Mouse (Mus musculus): ENCODE data around the gene Psd. TPM values are rescaled to one million over a fixed set of nuclear protein-coding genes. Genes with fewer than 3 reads are reported as not detected.

Gene Psd
- polyA plus RNA-seq, 1 experiment, result 1.6 TPM

DNA sequence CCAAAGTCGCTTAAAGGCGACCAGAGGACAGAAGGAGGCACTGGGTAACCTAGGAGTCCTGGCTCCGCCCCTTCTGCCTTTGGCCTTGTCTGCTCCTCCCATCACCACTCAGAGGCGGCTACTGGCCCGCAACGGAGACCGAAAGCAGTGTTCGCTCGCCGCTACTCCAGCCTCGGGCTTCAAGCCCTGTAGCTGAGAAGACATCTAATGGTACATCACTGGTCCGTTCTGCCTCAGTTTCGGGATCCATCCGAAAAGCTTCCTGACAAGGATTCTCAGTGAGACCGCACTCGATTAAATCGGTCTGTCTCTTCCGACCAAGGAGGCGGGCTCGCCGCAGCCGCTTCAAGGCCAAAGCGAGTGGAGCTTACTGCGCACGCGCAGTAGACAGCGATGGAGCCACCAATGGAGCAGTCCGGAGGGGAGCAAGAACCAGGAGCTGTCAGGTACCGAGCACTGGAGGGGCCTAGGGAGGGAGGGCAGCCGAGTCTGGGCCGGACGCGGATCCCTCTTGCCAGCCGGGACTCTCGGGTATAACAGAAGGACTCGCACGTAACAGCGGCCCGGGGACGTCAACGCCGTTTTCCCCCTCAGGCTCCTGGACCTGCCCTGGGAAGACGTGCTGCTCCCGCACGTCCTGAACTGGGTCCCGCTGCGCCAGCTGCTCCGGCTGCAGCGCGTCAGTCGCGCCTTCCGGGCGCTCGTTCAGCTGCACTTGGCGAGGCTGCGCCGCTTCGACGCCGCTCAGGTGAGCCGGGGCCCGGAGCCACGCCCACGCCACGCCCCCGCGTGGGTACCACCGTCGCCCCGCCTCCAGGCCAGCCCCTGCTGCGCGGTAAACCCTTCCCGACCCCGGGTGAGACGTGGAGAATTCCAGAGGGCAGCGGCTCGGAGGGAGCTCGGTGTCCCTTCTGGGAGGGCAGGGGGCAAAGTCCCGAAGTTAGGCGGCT is 1.4 kb upstream of the Psd start, which contains the start of gene Fbxl15:
Fbxl15 (plus strand) TSS at position 104 of the 950 bp plus-strand sequence.
- TF ChIP-seq CTCF (IDR thresholded peaks at IDR 0.05; ENCODE audit: borderline replicate concordance, control insufficient read depth, extremely low read depth, insufficient read depth, low read length, poor library complexity) (peak; percentile 56; the same call in 1 of the 2 replicates), POLR2A (IDR thresholded peaks at IDR 0.05; ENCODE audit: control insufficient read depth, extremely low read depth, insufficient read depth, low read length, poor library complexity) (peak; percentile 68)
- Histone ChIP-seq H3K4me3 (ENCODE audit: control insufficient read depth, insufficient read depth, low read length) (peak within 1 kb of the TSS; percentile 77), H3K27me3 (ENCODE audit: control insufficient read depth, insufficient read depth, low read length) (no peaks in the 10 kb centered on the region; the same call in 1 of the 2 replicates), H3K4me1 (replicated peaks; ENCODE audit: control insufficient read depth, insufficient read depth, low read length) (peaks cover 21% of the 10 kb centered on the region), H3K27ac (ENCODE audit: control insufficient read depth, insufficient read depth, low read length) (no peak within 1 kb of the TSS), H3K36me3 (ENCODE audit: control insufficient read depth, insufficient read depth, low read length) (no peaks in the 10 kb centered on the region)
- DNase-seq, result peak; percentile 83
- WGBS, result under 1% methylated on average over 81 of the region's 81 CpGs

DNA sequence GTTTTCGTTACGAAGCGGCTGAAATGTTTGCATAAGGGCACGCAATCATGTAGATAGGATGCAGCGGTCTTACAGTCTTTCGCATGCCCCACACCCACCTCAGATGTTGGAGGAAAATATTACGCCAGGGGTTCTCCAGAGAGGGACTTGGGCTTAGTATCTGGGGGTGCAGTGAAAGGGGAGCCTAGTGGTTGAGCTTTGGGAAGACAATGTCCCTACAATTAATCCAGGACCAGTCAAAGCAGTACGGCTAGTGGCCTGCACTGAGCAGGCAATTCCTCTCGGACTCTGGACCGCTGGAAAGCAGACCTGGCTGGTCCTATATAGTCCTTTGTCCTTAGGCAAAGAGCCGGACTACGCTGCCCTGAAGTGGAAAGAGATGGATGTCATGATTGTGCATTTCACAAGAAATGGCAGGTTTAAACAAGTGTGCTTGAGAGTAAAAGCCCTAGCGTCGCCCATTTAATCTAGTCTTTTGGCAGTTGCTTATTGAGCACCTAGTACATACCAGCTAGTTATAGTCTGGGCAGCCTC is 642 bp upstream of the Psd start:
- no peak for TF ChIP-seq CTCF (IDR thresholded peaks at IDR 0.05; ENCODE audit: borderline replicate concordance, control insufficient read depth, extremely low read depth, insufficient read depth, low read length, poor library complexity)
- no peak for TF ChIP-seq POLR2A (IDR thresholded peaks at IDR 0.05; ENCODE audit: control insufficient read depth, extremely low read depth, insufficient read depth, low read length, poor library complexity)
- Histone ChIP-seq H3K36me3 (ENCODE audit: control insufficient read depth, insufficient read depth, low read length) (no peaks in the 10 kb centered on the region), H3K27ac (ENCODE audit: control insufficient read depth, insufficient read depth, low read length) (no peak overlapping the region), H3K4me3 (ENCODE audit: control insufficient read depth, insufficient read depth, low read length) (peak overlapping the region; percentile 77), H3K27me3 (ENCODE audit: control insufficient read depth, insufficient read depth, low read length) (no peaks in the 10 kb centered on the region; the same call in 1 of the 2 replicates), H3K4me1 (replicated peaks; ENCODE audit: control insufficient read depth, insufficient read depth, low read length) (peaks cover 21% of the 10 kb centered on the region)
- WGBS, result 39% methylated on average over 14 of the region's 14 CpGs
- no peak for DNase-seq

DNA sequence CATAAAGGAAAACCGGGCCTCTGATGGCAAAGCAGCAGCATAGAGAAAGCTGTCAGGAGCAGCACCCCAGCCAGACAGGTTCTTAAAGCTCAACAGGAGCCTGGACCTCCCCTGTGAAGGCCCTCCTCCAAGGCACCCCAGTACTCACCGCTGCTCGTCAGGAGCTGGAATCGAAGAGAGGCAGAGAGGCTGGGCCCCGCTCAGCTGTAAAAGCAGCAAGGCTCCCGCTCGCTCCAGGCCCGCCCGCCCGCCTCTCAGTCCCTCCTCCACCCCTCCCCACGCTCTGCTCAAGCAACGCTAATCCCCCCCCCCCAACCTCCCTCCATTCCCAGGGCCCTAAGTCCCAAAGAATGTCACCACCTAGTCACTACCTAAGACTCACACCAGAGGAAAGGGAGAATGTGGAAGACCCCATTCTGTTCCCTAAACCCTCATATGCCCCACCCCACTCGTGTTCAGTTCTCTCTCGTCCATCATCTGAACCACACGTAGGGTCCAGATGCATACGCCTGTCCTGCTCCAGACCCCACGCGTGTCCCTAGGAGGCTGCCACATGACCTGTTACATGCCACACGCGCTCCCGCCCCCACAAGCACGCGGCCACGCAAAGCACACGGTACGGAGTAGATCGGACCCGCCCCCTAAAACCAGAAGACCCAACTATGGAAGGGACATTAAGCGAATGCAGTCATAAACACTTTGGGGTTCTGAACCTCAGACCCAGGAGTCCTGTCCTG is 769 bp downstream of the Psd start:
- Histone ChIP-seq H3K4me3 (ENCODE audit: control insufficient read depth, insufficient read depth, low read length) (no peak overlapping the region), H3K4me1 (replicated peaks; ENCODE audit: control insufficient read depth, insufficient read depth, low read length) (peaks cover 21% of the 10 kb centered on the region), H3K27ac (ENCODE audit: control insufficient read depth, insufficient read depth, low read length) (no peak overlapping the region), H3K36me3 (ENCODE audit: control insufficient read depth, insufficient read depth, low read length) (no peaks in the 10 kb centered on the region), H3K27me3 (ENCODE audit: control insufficient read depth, insufficient read depth, low read length) (no peaks in the 10 kb centered on the region; the same call in 1 of the 2 replicates)
- no peak for DNase-seq
- TF ChIP-seq CTCF (IDR thresholded peaks at IDR 0.05; ENCODE audit: borderline replicate concordance, control insufficient read depth, extremely low read depth, insufficient read depth, low read length, poor library complexity), result no peak
- TF ChIP-seq POLR2A (IDR thresholded peaks at IDR 0.05; ENCODE audit: control insufficient read depth, extremely low read depth, insufficient read depth, low read length, poor library complexity), result no peak
- WGBS, result 24% methylated on average over 29 of the region's 29 CpGs

DNA sequence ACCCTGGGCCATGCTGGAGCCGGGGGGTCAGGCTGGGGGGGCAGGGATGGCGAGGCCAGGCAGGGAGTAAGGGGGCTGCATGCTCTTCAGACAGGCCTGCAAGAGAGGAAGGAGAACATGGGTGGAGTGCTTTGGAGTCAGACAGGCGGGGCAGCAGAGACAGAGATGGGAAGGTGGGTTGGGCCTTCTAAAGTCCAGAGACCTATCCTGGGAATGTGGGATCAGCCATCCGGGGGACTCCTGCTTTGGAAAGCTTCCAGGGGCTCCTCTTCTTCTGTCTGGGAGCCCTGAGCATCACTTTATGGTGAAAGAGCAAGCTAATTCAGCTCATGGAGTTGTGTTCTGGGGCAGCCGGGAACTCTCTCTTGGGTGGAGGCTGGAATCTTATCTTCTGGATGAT is 2.0 kb downstream of the Psd start:
- no peak for DNase-seq
- H3K27me3 ChIP-seq (ENCODE audit: control insufficient read depth, insufficient read depth, low read length), result peaks cover 2% of the 10 kb centered on the region

DNA sequence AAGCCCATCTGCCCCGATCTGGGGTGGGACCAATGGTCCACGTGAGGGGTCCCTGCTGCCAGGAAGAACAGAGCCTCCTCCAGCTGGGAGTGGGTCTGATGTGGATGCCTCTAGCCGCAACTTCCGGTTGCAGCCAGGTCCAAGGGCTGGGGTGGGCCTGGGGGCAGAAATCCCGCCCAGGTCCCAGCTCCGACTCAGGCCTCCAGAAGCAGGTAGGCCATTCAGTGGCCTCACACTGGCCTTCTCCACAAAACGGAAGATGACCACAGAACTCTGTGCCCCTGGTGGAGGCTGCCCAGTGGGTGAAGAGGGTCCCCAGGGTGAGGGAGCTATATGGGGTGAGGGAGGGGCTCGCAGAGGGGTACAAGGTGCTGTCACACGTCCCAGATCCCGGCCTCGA is 2.6 kb downstream of the Psd start:
- Histone ChIP-seq H3K4me3 (ENCODE audit: control insufficient read depth, insufficient read depth, low read length) (no peak overlapping the region), H3K27ac (ENCODE audit: control insufficient read depth, insufficient read depth, low read length) (no peak overlapping the region), H3K4me1 (replicated peaks; ENCODE audit: control insufficient read depth, insufficient read depth, low read length) (peaks cover 20% of the 10 kb centered on the region), H3K27me3 (ENCODE audit: control insufficient read depth, insufficient read depth, low read length) (peaks cover 6% of the 10 kb centered on the region), H3K36me3 (ENCODE audit: control insufficient read depth, insufficient read depth, low read length) (no peaks in the 10 kb centered on the region)
- TF ChIP-seq CTCF (IDR thresholded peaks at IDR 0.05; ENCODE audit: borderline replicate concordance, control insufficient read depth, extremely low read depth, insufficient read depth, low read length, poor library complexity) (no peak), POLR2A (IDR thresholded peaks at IDR 0.05; ENCODE audit: control insufficient read depth, extremely low read depth, insufficient read depth, low read length, poor library complexity) (no peak)
- no peak for DNase-seq
- WGBS, result 85% methylated on average over 11 of the region's 11 CpGs

More for the DNA sequence above, 2.0 kb downstream of the Psd start:
- WGBS, result 81% methylated on average over 5 of the region's 5 CpGs
- TF ChIP-seq POLR2A (IDR thresholded peaks at IDR 0.05; ENCODE audit: control insufficient read depth, extremely low read depth, insufficient read depth, low read length, poor library complexity), result no peak
- TF ChIP-seq CTCF (IDR thresholded peaks at IDR 0.05; ENCODE audit: borderline replicate concordance, control insufficient read depth, extremely low read depth, insufficient read depth, low read length, poor library complexity), result no peak
- Histone ChIP-seq H3K4me3 (ENCODE audit: control insufficient read depth, insufficient read depth, low read length) (no peak overlapping the region), H3K4me1 (replicated peaks; ENCODE audit: control insufficient read depth, insufficient read depth, low read length) (peaks cover 21% of the 10 kb centered on the region), H3K27ac (ENCODE audit: control insufficient read depth, insufficient read depth, low read length) (no peak overlapping the region), H3K36me3 (ENCODE audit: control insufficient read depth, insufficient read depth, low read length) (no peaks in the 10 kb centered on the region)

DNA sequence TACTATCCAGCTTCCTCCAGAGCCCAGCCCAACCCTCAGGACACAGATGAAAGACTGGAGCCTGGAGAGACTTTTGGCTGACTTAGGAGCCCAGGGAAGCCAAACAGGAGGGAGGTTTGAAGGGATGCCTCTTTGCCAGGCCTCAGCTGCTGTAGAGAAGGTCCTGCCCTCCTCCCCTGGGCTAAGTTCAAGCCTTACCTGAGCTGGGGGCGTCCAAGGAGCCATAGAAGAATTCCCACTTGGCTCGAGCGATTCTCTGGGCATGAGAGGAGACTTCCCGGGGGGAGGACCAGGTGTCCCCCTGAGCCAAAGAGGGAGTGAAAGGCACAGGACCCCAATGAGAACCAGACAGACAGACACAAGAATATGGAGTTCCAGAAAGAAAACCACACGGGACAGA is 3.2 kb downstream of the Psd start:
- TF ChIP-seq POLR2A (IDR thresholded peaks at IDR 0.05; ENCODE audit: control insufficient read depth, extremely low read depth, insufficient read depth, low read length, poor library complexity) (no peak), CTCF (IDR thresholded peaks at IDR 0.05; ENCODE audit: borderline replicate concordance, control insufficient read depth, extremely low read depth, insufficient read depth, low read length, poor library complexity) (no peak)
- Histone ChIP-seq H3K36me3 (ENCODE audit: control insufficient read depth, insufficient read depth, low read length) (no peaks in the 10 kb centered on the region), H3K4me1 (replicated peaks; ENCODE audit: control insufficient read depth, insufficient read depth, low read length) (peaks cover 13% of the 10 kb centered on the region), H3K27ac (ENCODE audit: control insufficient read depth, insufficient read depth, low read length) (no peak overlapping the region), H3K27me3 (ENCODE audit: control insufficient read depth, insufficient read depth, low read length) (peaks cover 11% of the 10 kb centered on the region), H3K4me3 (ENCODE audit: control insufficient read depth, insufficient read depth, low read length) (no peak overlapping the region)
- 77% methylated on average over 5 of the region's 5 CpGs for WGBS
- DNase-seq, result no peak
